Mouse (Mus musculus) embryonic fibroblast, embryonic 13.5 days (primary cell): ENCODE results near the gene Dlg5.

Experiments
- CTCF ChIP-seq: IDR thresholded peaks from 2 replicates; pipeline ENCODE4 v1.5.1; 2011; ENCODE audit warnings: mild to moderate bottlenecking, control low read depth, low read length, moderate library complexity, borderline replicate concordance; ENCODE audit not compliant: insufficient read depth
- POLR2A ChIP-seq: IDR thresholded peaks from 2 replicates; pipeline ENCODE4 v1.6.1; 2011; ENCODE audit warnings: low read depth, mild to moderate bottlenecking, control low read depth, low read length, moderate library complexity

- TF ChIP-seq CTCF (no peak), POLR2A (no peak)
These were observed 102.7 kb downstream of the Dlg5 start for GRCm38 (mm10) chr14:24142926-24143430.
